Mouse (Mus musculus): Measurements from ENCODE around the gene Lrrfip1.

Lrrfip1 gene

DNA sequence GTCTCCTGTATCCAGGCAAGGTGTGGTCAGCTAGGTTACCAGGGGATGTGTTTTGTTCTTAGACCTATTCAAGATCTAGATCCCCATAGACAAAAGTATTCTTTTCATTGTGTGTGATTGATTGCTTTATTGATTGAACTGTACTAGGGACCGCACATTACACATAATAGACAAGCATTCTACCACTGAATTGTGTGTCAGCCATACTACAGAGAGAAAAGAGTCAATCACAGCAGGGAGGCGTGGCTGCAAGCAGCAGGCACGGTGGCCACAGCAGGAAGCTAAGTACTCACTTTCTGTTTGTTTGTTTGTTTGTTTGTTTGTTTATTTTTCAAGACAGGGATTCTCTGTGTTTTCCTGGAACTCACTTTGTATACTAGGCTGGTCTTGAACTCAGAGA lies 25.9 kb downstream of the Lrrfip1 start:
- DNase-seq, result no peak

DNA sequence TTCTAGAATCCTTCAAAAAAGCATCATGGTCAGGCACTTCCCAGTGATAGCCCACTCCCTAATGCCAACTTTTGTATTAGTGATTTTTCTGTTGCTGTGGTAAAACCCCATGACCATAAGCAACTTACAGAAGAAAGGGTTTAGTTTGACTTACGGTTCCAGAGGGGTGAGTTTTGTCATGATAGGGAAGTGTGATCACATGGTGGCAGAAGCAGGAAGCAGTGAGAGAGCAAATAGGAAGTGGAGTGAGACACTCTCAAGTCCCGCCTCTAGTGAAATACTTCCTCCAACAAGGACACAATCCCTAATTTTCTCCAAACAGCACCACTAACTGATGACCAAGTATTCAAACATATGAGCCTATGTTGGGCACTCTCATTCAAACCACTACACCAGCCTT lies 28.4 kb downstream of the Lrrfip1 start:
- no peak for DNase-seq

DNA sequence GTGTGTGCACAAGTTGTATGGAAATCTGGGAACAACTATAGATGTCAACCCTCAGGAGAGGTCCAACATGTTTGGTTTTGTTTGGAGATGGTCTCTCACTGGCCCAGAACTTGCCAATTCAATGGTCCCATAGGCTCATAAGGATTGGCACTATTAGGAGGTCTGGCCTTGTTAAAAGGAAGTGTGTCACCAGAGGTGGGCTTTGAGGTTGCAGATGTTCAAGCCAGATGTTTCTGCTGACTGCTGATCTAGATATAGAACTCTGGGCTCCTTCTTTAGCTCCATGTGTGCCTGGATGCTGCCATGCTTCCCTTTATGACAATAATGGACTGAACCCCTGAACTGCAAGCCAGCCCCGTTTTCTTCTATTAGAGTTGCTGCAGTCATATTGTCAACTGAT lies 31.8 kb downstream of the Lrrfip1 start:
- DNase-seq, result no peak

DNA sequence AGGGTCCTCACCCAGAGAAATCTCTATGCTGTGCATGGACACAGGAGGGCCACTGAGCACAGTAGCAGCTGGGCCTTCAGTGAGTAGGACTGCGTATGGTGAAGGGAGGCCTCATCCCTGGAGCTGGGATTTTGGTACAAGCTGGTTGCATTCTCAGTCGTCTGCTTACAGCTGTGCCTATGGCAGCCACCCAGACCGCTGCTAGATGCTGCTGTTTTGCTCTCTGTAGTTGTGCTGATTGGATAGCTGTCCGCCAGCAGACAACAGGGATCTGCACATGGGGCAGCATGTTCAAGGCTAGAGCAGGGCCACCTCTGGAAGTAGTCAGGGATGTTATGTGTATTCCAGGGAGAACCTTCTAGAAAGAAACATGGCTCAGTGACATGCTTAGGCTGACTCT lies 33.0 kb downstream of the Lrrfip1 start:
- no peak for DNase-seq

DNA sequence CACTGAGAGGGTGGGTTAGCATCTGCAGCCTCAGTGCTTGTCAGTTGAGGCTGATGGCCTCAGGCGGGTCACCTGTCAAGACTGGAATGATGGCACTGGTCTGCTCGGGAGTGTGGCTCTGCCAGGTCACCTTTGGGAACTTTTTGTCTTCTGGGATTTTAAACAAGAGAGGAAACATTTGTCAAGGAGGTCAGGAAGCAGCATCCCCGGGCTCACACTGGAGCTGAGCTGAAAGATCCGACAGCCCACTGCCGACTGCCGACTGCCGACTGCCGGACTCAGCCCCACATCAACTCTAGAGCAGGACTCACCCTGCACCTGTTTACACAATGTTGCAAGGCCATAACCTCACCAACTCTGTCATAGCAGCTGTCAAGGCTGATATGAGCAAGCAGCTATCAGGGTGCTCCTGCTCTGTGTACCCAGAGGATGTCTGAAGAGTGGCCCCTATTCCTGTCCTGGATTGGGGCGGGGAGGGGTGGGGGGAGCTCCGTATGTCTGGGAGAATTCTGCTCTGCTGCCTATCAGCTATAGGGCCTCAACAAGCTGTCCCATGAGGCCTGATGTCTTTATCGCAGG lies 33.9 kb downstream of the Lrrfip1 start:
- no peak for DNase-seq

DNA sequence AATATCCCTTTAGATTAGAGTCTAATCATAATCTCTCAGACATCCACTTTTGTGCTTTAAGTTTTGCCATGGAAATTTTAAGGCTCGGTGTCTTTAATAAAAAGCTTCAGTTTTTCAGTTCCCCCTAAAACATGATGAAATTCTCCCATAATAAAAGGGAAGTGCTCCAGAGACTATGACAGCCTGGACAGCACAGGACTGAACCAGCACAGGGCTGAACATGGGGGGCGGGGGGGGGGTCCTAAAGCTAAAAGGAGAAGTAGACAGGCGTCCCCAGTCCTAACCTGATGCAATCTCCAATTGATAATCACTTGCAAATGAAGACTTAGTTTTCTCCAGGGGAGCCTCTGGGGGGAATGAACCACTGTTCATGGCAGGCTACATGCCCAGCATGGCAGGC lies 36.0 kb downstream of the Lrrfip1 start:
- no peak for DNase-seq

DNA sequence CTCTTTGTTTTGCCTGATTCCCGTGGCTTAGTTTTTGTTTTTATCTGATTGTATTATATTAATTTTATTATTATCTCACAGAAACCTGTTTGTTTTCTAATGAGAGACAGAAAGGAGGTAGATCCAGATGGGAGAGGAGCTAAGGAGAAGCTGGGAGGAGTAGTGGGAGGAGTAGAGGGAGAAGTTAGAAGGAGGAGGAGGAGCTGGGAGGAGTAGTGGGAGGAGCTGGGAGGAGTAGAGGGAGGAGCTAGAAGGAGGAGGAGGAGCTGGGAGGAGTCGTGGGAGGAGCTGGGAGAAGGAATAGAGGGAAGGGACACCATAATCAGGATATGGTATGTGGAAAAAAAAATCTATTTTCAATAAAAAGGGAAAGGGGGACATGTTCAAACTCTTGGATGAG lies 36.7 kb downstream of the Lrrfip1 start:
- DNase-seq, result no peak

DNA sequence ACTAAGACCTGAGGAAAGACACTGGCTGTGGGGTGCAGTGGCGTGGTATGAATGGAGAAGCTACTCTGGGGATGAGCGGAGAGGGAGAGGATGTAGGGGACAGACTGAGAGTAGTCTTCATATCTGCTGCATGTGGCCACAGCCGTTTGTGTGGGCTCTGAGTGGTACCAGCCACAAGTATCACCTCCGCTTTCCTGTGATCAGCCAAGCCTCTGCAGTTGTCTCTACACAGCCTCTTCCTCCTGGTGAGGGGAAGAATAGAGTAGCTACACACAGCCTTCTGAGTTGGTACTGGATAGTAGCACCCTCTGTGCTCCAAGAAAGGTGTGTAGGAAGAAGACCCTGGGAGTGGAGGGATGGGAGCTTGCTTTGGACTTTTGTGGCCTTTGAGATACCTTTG lies 38.7 kb downstream of the Lrrfip1 start:
- no peak for DNase-seq

DNA sequence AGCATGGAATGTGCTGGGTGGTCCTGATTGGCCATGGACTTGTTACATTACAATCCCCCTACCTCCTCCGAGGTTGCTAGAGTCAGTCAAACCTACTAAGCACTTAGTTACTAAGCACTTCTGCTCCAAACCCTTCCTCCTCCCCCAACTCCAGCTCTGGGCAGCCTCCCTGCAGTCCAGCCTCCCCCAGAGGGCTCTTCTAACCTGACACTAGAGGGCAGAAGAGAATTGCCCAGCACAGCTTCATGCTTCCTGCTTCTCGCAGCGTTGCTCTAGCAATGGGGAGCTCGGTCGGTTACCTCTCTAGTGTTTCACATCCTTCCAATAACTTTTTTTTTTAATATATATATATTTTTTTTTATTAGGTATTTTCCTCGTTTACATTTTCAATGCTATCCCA lies 39.5 kb downstream of the Lrrfip1 start:
- peak; percentile 69 to 79 for DNase-seq

DNA sequence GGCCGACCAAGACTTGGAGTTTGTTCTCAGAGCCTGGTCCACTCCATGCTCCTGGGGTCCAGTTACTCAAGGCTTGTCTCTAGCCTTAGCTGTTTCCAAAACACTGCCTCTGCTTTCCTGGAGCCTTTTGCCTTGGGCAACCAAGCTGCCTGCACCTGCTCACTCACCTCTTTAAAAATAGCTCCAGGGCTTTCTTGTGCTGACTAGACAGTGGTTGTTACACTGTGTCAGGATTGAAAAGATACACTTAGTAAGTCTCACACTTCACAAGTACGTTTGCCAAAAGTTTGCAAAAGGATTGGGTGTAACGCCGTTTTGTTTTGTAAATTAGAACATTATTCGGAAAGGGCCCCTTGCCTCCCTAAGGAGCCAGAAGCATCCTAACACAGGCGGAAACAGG lies 40.0 kb downstream of the Lrrfip1 start:
- DNase-seq, result no peak

DNA sequence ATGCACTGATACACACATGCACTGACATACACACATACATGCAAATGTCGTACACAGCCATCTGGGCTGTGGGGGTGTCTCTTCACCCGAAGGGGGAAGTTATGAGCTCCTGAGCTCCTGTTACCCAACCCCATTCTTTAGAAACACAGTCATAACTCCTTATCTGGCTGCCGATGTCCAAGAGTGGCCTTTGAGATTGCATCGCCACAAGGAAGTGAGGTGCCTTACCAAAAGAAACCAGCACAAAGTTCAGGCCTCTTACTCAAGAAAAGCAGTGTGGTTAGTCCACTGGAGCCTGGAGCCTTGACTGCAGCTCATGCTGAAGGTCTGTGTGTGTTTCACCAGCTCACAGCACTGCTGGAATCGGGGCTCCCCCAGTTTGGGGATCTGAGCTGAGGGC lies 43.1 kb downstream of the Lrrfip1 start:
- DNase-seq, result peak; percentile 72 to 82

DNA sequence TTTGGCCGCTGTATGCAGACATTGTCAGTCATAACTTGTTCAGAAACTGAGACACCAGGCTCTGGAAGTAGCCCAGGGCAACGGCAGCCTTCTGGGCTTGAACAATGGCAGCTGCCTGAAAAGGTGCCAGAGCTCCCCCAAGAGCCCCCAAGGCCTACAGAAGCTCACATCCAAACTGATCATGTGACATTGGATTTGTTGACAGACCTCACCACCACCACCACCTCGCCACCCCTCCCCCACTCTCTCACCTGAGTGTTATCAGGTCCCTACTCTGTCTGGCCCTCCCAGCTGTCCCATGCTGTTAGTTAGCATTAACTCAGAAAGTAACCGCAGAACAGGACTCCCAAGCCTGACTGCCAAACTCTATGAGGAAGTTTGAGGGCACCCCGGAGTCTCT lies 44.7 kb downstream of the Lrrfip1 start:
- peak in 1 of 2 experiments; percentile 59 for DNase-seq

DNA sequence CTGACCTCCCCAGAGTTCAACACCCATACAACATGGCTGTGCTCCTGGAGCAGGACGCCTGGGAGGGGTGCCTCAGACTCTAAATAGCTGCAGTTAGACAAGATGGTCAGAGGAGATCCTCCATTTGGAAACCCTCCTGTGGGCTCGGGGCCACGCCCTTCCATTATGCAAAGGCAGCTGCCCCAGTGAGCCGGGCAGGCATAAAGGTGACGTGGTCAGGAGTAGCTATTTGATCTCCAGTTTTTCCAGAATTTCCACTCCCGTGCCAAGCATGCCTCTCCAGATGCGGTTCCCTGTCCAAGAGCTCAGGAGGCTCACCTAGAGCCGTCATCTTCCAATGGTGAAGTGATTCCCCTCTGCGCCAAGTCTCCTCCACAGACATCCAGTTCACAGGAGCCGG lies 45.6 kb downstream of the Lrrfip1 start:
- peak; percentile 75 to 84 for DNase-seq

DNA sequence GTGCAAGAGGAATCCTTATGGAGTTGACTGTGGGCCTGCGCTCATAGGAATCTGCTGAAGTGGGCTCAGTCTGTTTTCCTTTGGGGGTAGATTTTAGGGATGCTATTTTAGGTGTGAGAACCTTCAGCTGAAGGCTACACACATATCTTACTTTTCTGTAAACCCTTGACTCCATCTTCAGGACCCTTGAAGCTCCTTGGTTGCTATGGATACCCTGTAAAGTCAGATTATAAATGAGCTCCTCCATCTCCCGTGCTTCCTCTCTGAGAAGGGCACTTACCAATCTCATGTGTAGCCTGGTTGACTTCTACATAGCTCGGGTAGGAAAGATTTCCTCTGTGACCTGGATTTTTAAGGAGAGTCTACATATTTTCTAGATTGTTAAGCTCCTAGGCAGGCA lies 46.1 kb downstream of the Lrrfip1 start:
- DNase-seq, result peak in 1 of 2 experiments; percentile 57

DNA sequence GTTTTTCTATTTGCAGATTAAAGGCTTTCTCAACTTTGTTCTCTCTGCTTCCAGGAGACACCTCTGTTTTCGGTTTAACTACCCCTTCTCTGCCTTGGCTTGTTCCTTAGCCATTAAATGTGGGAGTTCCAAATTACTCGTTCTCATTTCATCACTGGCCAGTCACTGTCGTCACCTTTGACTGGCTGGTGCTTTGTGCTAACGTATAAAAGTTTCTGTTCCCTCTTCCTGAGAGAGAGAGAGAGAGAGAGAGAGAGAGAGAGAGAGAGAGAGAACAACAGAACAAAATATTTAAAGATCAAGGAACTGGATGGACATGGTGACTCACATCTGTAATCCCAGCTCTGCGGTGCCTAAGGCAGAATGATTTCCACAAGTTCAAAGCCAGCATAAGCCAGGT lies 47.7 kb downstream of the Lrrfip1 start:
- DNase-seq, result no peak

DNA sequence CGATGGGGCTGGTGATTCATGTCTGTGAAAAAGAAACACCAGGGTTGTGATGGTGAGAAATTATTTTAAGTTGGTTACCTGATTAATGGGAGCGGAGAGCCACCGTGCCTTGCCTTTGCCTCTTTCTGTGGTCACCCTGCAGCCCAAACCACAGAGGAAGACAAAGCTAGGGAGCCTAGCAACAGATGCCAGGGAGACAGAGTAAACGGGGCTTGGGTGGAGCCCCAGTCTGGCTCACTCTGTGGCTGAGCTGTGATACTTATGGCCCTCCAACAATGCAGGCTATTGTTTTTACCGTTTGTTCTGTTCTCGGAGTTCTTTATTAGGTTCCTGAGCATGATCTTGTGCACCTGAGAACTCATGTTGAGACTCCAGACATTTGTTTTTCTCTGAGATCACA lies 50.8 kb downstream of the Lrrfip1 start:
- DNase-seq, result peak; percentile 61 to 74

DNA sequence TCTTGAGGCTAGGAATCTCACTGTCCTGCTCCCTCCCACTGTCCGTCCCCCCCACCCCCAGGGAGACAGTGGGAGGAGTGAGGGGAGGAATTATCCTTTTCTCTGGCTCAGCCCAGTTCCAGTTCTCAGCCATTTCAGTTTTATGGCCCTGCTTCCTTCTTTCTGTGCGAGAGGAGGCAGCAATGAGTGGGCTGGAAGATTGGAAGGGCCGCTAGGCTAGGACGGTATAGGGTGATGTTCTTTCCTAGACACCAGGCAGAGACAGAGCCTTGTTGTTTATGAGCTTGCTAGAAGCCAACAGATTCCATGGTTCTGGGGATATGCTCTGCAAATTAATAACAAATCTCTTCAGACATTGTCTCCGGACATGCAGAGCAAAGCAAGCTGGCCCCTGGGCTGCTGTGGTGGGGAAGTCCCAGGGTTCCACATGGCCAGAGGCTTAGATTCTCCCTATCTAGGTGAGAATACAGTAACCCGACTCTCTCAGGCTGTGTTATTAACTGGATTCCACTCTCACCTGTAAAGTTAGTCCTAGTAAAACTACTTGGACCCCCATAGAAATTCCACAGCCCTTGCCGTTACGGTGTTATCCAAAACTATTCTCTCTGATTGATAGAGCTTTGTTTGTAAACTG lies 53.0 kb downstream of the Lrrfip1 start:
- DNase-seq, result no peak

DNA sequence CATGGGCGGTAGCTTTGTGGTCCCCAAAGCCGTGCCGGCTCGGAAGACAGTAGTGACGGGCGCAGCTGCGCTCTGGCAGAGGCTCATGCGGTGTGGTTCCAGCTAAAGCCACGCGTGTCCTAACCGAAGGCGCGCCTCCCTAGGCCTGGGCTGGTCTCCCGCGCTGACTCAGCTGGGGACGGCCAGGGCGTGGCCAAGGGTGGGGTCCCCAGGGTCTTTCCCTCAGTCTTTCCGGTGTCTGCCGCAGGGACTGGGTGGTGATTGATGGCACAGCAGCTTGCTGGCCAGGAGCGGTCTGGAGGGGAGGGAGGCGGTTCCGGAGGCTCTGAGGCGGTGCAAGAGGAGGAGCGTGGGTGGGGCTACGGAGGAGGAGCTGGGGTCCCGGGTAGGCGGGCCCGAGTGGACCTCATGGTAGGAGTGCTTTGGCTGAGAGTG lies 54.2 kb downstream of the Lrrfip1 start:
- peak; percentile 98 for DNase-seq

DNA sequence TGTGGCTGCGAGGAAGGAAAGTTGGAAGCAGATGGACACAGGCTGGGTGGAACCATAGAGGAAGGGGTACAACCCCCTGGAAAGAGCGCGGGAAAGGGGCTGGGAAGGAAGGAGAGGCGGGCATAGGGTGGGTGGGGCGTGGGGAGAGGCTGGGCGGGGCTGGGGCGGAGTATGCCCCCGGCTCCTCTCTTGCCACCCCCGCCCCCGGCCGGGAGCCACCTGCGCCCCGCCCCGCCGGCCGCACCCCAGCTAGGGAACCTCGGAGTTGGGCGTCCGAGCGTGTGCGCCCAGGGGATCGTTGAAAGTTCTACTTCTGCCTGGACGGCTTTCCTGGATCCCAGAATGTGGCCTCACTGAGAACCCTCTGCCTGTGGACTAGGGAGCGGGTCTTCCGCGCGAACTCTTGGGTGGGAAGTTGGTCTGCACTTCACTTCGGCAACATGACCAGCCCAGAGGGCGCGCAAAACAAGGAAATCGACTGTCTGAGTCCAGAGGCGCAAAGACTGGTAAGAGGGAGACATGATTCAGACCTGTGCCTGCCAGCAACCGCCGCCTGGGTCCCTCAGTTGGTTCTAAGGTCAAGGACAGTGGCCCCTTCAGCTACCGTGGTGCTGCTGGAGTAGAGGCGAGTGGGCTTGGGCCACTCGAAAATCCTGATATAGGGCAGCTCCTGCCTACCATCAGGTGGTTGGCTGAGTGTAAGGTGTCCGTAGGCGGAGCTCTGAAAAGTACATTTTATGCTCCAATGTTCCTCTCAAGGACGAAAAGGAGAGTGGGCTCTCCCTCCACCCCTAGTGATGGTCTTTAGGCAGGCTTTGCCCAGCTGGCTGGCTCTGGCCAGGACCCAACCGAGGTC lies 54.9 kb downstream of the Lrrfip1 start:
- peak; percentile 85 to 89 for DNase-seq

DNA sequence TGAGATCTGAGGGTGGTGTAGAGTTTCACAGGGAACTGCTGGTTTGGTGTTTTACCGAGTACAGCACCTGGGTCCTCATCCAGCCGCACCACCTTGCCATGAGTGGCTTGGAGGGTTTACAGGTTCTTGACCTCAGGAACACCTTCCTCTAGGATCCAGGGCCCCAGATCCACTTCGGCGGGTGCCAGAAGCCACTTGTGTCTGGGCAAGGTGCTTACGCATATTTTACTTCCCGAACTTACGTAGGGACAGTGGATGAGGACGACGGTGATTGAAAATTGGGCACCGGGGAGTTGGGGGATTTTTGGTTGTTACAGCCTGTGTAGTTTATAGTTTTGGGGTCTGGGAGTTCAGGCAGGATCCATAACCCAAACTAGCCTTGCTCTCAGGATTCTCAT lies 55.5 kb downstream of the Lrrfip1 start:
- peak; percentile 88 to 91 for DNase-seq

DNA sequence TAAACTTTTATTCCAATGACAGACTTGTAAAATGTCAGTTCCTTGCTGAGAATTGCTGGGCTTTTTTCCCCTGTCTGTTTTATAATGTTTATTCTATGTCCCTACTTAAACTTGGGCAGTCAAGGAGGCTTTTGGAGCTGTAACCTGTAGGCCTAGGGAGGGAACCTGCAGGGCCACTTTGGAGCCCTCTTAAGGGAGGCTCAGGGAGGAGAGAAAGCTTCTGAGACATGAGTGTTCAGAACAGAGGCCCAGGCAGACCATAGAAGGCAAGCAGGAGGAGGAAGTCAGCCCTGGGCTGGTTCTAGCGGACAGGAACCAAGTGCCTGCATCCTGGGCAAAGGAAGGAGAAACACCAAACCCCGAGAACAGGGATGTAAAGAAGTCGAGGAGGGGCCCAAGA lies 56.3 kb downstream of the Lrrfip1 start:
- DNase-seq, result peak; percentile 88 to 91

DNA sequence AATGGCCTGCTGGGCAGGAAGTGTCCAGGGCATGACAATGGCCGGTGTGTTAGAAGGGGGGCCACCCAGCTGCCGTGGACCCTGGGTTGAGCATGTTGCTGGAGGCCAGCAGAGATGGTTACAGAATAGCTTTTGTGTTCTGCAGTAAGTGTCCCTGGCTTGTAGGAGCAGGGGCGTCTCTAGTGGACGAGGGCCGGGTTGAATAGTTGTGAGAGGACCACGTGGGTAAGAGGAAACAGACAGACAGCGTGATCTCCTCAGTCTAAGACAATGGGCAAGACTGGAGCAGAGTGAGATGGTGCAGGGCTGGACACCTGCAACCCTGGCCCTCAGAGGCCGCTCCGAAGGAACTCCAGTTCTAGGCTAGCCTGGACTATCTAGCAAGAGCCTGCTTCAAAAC lies 57.2 kb downstream of the Lrrfip1 start:
- DNase-seq, result peak in 1 of 2 experiments; percentile 39

DNA sequence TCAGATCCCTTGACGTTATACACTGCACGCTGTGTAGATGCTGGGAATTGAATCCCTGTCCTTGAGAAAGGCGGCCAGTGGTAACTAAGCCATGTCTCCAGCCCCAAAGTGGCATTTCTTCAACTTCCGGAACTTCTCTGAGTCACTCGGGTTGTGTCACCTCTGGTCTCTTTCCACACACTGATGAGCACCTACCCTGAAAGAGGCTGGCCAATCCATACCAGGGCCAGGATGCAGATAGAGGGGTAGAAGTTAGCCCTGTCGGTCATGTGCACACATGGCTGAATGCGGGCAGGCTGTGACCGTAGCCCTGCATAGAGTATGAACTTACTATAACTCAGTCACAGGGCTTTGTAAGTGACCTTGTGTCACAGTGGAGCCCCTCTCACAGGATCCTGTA lies 57.9 kb downstream of the Lrrfip1 start:
- peak; percentile 52 to 64 for DNase-seq

Measured in lung, adult 18-20 months (tissue).